Mouse (Mus musculus) retina, embryonic 14.5 days (tissue): ENCODE measurements around the gene Zfp960.
"Not testable (repeated sequence)": the region's sequence is repeated elsewhere in the genome, so short reads cannot be mapped to it uniquely, and the experiment has no call there.

ENCODE experiments used
- DNase-seq: peaks from one replicate; pipeline ENCODE4 v3.0.0-alpha.2; 2015; ENCODE audit warnings: low spot score

Zfp960 gene

GRCm38 (mm10) chr17:17063628-17064494, at the start of gene Zfp960:
Gene Zfp960, plus strand, starts transcription at chr17:17064113.
- DNase-seq, result peak; percentile 96

GRCm38 (mm10) chr17:17018071-17018470, 45.8 kb upstream of the Zfp960 start:
- DNase-seq, result not testable (repeated sequence)

DNA sequence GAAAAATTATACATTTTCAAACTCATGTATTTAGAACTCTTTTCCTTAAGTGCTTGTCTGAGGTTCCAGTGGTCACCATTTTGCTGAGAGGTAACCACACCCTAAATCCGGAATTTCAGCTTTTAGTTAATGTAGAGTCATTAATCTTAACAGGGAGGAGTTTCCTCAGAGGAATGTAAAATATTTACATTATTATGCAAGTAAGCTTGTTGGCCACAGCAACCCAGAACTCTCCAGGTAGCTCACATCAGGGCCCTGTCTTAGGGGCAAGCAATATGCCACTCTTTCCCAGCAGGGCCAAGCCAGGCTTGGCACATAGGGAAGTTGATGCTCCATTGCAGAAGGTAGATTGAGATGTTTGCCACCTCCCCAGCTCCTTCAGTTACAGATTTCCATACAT, 4.3 kb upstream of the Zfp960 start:
- DNase-seq, result not testable (repeated sequence)

DNA sequence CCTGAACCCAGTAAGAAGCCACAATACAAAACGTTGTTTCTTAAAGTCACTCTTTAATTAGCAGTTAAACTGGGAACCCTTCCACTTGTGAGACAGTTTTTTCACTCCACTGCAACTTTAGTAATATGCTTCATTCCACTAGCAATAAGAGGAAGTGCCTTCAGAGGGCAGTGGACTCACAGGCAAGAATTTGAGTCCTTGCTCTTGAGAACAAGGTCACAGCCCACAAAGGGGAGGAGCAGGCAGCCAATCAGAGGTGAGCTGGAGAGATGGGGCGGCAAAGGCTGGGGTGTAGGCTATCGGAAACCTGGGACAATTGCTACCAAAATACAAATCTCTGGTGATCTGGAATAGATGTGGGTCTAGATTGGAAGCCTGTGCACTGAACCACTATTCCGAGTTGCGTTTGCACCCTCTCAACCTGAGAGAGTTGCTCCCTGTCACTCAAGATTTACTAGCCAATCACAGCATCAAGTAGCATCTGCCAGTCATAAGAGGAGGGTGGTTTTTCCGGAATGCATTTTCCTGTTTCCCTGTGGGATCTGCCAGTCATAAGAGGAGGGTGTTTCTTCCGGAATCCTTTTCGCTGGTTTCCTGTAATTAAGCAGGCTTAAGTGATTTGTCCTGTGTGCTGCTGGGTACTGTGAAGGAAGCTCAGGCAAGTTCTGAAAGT, 57.1 kb downstream of the Zfp960 start, which contains the start of gene Zfp97:
Gene Zfp97, plus strand, starts transcription at position 586 of the 673 bp plus-strand sequence.
- not testable (repeated sequence) for DNase-seq
